Mouse (Mus musculus) T-helper 1 cell (primary cell): ENCODE measurements around the gene Lsamp.

ENCODE experiments used
- in situ Hi-C: fragments of 300-600 bp; cut with MboI, MseI; formaldehyde crosslinking; loops from one replicate; pipeline ENCODE4 v1.15.1; 2025; ENCODE audit warnings: high pct_unique_total_duplicates

Lsamp gene

GRCm38 (mm10) chr16:40656871-40657270 lies 672.7 kb downstream of the Lsamp start:
- in situ Hi-C loops = no loop called here

- in situ Hi-C loops = no loop called here
Observed at GRCm38 (mm10) chr16:40685531-40685930, 701.4 kb downstream of the Lsamp start.

DNA sequence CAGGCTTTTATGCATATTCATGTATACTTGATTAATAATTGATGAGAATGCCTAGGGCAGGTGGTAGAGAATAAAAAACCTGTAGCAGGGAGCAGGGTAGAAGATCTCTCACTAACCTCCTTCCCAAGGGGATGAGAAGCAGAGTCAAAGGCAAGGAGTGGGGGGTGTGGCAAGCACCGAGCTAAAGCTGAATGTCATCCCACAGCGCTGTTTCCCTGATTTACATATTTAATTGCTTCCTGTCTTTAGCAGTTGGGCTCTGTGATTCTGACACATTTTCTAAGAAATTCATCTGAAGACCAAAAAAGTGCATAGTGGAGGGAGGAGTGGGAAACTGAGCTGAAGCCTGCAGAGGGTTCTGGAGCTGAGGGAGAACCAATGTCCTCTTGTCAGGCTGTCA lies 708.1 kb downstream of the Lsamp start:
- in situ Hi-C loops = no loop called here

- in situ Hi-C loops = no loop called here
Observed at GRCm38 (mm10) chr16:40697253-40697652, 713.1 kb downstream of the Lsamp start.

GRCm38 (mm10) chr16:40708558-40708957 lies 724.4 kb downstream of the Lsamp start:
- in situ Hi-C loops = no loop called here

GRCm38 (mm10) chr16:40709574-40709973 lies 725.4 kb downstream of the Lsamp start:
- in situ Hi-C loops = no loop called here

- in situ Hi-C loops = no loop called here
Observed at GRCm38 (mm10) chr16:40710068-40710467, 725.9 kb downstream of the Lsamp start.

DNA sequence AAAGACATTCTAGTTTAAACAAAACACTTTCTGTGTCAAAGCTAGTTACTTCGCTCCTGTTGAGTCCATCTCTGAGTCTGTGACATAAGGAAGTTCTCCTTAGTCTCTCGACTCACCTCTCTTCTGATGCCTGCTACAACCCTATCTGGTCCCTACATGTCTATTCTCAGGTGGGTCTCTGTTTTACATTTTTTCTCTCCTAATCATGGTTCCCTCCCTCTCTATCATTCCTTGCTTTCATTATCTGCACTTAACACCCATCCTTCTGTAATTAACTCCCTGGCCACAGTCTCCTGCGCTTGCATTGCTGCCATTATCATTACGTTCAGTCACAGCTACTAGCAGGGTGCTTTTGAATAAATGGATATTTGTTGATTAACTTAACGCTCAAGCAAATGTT lies 726.3 kb downstream of the Lsamp start:
- in situ Hi-C loops = no loop called here

GRCm38 (mm10) chr16:40713725-40714124 lies 729.6 kb downstream of the Lsamp start:
- in situ Hi-C loops = no loop called here

DNA sequence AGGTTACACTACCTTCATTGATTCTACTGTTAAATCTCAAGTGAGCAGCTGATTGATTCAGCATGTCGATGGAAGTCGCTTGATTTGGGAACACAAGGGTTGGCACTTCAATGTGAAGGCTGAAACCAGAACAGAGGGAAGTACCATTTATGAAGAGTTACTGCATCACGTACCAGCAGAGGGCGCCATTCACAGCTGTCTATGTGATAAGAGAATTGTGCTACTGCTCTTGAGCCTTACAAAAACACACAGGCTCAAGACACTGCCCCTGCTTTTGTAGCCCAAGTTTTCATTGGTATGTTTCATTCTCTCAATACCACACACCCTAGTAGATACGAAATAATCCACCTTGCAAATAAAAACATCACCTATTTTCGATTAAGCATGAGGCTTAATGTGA lies 754.9 kb downstream of the Lsamp start:
- in situ Hi-C loops = loop anchor here (10.0 kb wide), 1 partner anchor 866 kb away; no protein-coding TSS in a partner anchor

DNA sequence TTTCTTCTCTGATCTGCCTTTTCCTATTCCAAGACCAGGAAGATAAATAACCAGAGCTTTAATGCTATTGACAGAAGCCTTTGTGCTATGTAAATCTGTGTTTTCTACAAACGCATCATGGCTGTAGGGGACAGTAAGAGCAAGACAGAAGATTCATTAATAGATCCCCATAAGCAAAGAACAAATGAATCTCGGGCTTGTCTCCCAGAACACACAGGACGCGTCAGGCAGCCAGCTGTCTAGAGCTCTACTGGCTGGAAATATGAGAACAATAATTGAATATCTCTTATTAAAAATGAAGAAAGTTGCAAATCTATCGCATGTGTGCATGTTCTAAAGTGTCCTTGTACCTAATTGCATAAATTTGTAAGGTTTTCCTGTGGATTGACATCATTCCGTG lies 755.6 kb downstream of the Lsamp start:
- in situ Hi-C loops = loop anchor here (10.0 kb wide), 1 partner anchor 865 kb away; no protein-coding TSS in a partner anchor

DNA sequence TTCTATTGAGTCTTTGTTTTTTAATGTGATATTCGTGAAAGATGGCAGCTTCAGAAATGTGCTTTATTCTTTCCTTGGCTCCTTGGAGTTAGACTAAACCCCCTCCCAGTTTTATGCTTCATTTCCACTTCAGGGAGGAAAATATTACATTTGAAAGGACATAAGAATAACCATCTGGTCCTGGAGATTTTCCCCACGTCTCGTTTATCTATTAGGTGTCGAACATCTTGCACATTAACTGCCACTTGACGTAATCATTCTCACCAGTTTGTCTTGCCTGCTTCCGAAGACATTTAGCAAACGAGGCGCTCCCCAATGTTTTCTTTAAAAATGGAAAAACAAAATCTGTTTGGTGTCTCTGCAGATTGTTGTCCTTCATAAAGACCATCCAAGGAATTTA lies 756.1 kb downstream of the Lsamp start:
- in situ Hi-C loops = no loop called here

- in situ Hi-C loops = no loop called here
Observed at GRCm38 (mm10) chr16:40827191-40827590, 843.0 kb downstream of the Lsamp start.

DNA sequence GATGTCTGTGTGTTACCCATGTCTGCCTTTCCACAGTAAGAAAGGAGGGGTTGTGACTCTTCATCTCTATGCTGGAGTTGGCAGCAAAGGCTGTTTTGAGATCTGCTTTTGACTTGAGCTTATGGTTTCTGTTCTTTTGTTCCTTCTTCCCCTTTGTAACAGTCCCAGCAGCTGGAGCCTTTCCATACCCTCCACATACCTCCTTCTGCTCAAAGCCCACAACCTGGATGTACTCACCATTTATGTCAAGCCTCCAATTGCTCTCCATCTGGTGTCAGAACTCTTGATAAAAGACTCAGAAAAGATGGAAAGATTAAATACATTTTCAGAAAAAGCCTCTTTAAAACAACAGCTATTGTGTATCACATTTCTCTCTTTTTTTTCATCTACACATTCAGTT lies 847.4 kb downstream of the Lsamp start:
- in situ Hi-C loops = no loop called here

DNA sequence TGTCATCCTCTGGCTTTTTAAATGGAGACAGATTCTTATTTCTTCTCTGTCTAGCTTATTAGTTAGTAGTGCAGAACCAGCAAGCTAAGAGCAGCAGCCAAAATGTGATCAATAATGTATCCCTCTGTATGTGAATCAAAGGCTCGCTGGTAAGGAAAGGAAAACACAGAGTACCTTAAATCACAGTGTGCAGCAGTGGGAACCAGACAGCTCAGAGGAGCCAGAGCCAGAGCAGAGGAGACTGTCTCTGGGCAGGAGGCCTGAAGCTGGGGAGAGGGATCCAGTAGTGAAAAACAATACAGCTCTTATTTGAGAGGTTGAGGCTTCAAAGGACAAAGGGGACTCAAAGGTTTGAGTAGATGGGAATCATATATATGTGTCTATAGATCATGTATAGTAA lies 857.6 kb downstream of the Lsamp start:
- in situ Hi-C loops = no loop called here

GRCm38 (mm10) chr16:40866733-40867132 lies 882.6 kb downstream of the Lsamp start:
- in situ Hi-C loops = no loop called here

GRCm38 (mm10) chr16:40878301-40878700 lies 894.1 kb downstream of the Lsamp start:
- in situ Hi-C loops = loop anchor here (25.0 kb wide), 1 partner anchor 1416 kb away; no protein-coding TSS in a partner anchor

DNA sequence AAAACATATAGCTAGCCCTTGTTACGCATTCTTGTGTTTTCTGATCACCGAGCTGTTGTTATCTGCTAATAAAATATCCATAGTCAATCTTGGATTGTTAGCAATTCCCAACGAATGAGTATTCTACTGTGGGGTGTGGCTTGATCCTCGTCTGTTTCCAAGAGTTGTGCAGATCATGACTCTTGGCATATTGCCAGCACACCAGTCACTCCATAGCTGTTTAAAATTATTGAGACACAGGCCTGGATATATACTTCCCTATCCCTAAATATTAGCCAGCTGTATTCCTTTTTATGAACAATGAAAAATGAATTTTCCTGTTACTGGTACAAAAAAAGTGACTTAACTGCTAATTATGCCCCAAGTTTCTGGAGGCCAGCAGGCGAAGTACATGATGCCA lies 897.8 kb downstream of the Lsamp start:
- in situ Hi-C loops = loop anchor here (25.0 kb wide), 1 partner anchor 1420 kb away; no protein-coding TSS in a partner anchor

- in situ Hi-C loops = loop anchor here (25.0 kb wide), 1 partner anchor 1429 kb away; no protein-coding TSS in a partner anchor
Observed at GRCm38 (mm10) chr16:40891338-40891737, 907.2 kb downstream of the Lsamp start.

DNA sequence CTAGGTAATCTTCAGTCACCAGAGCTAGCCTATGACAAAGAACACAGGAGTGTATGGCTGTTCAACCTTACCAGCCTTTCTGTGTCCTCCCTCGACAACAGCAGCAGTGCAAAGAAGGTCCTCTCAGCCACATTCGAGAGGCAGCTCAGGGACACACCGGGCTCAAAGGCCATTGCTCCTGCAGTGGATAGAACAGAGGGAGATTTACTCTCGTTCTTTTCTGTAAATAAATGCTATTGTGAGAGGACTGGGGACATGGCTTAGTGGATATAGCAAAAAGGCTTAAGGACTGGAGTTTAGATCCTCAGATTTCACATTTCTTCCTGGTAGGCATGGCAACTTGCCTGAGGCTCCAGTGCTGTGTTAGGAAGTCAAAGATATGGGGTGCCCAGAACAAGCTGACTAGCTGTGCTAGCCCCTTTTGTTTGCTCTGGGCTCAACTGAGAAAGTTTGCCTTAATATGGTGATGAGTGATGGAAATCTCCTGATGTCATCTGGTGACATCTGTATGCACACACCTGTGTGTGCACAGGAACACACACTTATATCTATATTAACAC lies 913.7 kb downstream of the Lsamp start:
- in situ Hi-C loops = loop anchor here (25.0 kb wide), 1 partner anchor 1436 kb away; no protein-coding TSS in a partner anchor

DNA sequence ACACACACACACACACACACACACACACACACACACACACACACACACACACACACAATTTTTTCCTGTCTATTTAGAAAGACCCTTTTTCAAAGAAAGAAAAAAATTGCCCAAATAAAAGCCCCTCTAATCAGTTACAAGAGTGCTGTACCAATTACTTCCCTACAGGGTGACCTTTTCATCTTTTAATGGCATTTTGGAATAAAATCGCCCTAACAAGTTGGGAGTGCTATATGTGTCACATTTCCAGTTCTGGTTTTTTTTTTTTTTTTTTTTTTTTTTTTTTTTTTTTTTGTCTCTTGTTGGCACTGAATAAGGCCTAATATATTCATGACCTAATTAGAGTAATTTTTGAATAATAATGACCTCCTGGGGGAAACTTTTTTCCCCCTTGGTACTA lies 923.7 kb downstream of the Lsamp start:
- in situ Hi-C loops = no loop called here

- in situ Hi-C loops = no loop called here
Observed at GRCm38 (mm10) chr16:40914141-40914540, 930.0 kb downstream of the Lsamp start.

DNA sequence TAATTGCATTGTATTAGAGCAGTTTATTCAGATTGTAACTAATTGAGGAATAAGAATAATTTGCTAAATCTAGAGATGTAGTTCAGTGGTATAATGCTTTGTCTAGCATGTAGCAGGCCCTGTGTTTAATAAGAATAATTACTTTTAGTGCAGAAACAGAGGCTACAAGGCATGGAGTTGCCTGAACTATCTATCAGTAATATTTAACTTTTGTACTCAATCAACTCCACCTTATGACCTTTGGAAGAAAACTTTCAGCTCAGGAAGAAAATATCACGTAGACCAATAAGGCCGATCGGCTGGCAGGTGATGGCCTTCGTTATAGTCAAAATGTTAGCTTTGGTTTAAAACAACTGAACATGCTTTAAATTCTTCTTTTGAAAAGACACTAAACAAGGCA lies 946.4 kb downstream of the Lsamp start:
- in situ Hi-C loops = no loop called here

- in situ Hi-C loops = no loop called here
Observed at GRCm38 (mm10) chr16:40942266-40942665, 958.1 kb downstream of the Lsamp start.
